Mouse (Mus musculus): ENCODE measurements around the gene Strap.

Gene Strap

GRCm38 (mm10) chr6:137772918-137773636 lies 38.2 kb downstream of the Strap start:
- no peak for ATAC-seq (ENCODE audit: insufficient number of reproducible peaks, low FRiP score, low TSS enrichment)

GRCm38 (mm10) chr6:137773637-137774028 lies 38.8 kb downstream of the Strap start:
- ATAC-seq (ENCODE audit: insufficient number of reproducible peaks, low FRiP score, low TSS enrichment): no peak

- no peak for ATAC-seq (ENCODE audit: insufficient number of reproducible peaks, low FRiP score, low TSS enrichment)
Measured at GRCm38 (mm10) chr6:137774166-137774565, 39.3 kb downstream of the Strap start.

- no peak for ATAC-seq (ENCODE audit: insufficient number of reproducible peaks, low FRiP score, low TSS enrichment)
Measured at GRCm38 (mm10) chr6:137775159-137775558, 40.3 kb downstream of the Strap start.

- no peak for ATAC-seq (ENCODE audit: insufficient number of reproducible peaks, low FRiP score, low TSS enrichment)
Measured at GRCm38 (mm10) chr6:137776981-137777380, 42.1 kb downstream of the Strap start.

- ATAC-seq (ENCODE audit: insufficient number of reproducible peaks, low FRiP score, low TSS enrichment): no peak
Measured at GRCm38 (mm10) chr6:137783899-137784637, 49.2 kb downstream of the Strap start.

- ATAC-seq (ENCODE audit: insufficient number of reproducible peaks, low FRiP score, low TSS enrichment): no peak
Measured at GRCm38 (mm10) chr6:137788976-137789590, 54.2 kb downstream of the Strap start.

- ATAC-seq (ENCODE audit: insufficient number of reproducible peaks, low FRiP score, low TSS enrichment): no peak
Measured at GRCm38 (mm10) chr6:137789658-137790057, 54.8 kb downstream of the Strap start.

- ATAC-seq (ENCODE audit: insufficient number of reproducible peaks, low FRiP score, low TSS enrichment): no peak
Measured at GRCm38 (mm10) chr6:137795494-137795893, 60.6 kb downstream of the Strap start.

GRCm38 (mm10) chr6:137796596-137797567 lies 62.0 kb downstream of the Strap start:
- ATAC-seq (ENCODE audit: insufficient number of reproducible peaks, low FRiP score, low TSS enrichment): no peak

GRCm38 (mm10) chr6:137799253-137799652 lies 64.4 kb downstream of the Strap start:
- ATAC-seq (ENCODE audit: insufficient number of reproducible peaks, low FRiP score, low TSS enrichment): no peak
